Mouse (Mus musculus) gonadal fat pad, adult 2 months (tissue): ENCODE data around the gene Sipa1l3. TPM values are rescaled to one million over a fixed set of nuclear protein-coding genes. Genes with fewer than 3 reads are reported as not detected.

ENCODE experiments used
- DNase-seq: peaks from one replicate; pipeline ENCODE4 v3.0.0-alpha.2; 2012; ENCODE audit warnings: low read depth
- polyA plus RNA-seq: library from polyadenylated mRNA; depleted of rRNA; stranded (reverse); fragments of >200 nt; gene quantifications from 2 replicates; pipeline ENCODE4 v1.2.3, GENCODE M21; 2012

Sipa1l3 gene
- polyA plus RNA-seq, 1 experiment: 37.4 TPM

DNA sequence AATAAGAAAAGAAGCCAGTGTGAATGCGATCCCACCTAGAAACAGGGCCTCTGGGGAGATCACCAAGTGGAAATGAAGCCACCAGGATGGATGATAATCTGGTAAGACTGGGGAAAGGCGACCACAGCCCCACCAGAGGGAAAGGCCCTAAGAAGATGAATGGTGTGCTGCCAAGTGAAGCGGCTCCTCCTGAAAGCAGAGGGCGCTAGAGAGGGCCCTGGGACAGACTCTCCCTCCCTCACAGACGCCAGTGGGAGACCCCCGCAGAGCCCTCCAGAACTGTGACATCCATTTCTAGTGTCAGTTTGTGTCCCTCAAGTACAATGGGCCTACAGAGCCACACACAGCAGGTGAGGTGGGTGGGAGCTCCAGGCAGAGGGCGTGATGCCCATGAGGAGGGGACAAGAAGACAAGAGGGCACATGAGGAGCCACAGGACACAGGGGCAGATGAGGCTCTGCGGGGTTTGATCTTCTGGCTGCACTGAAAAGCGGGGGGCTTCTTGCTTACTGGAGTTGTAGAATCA lies 181.6 kb downstream of the Sipa1l3 start:
- no peak for DNase-seq

DNA sequence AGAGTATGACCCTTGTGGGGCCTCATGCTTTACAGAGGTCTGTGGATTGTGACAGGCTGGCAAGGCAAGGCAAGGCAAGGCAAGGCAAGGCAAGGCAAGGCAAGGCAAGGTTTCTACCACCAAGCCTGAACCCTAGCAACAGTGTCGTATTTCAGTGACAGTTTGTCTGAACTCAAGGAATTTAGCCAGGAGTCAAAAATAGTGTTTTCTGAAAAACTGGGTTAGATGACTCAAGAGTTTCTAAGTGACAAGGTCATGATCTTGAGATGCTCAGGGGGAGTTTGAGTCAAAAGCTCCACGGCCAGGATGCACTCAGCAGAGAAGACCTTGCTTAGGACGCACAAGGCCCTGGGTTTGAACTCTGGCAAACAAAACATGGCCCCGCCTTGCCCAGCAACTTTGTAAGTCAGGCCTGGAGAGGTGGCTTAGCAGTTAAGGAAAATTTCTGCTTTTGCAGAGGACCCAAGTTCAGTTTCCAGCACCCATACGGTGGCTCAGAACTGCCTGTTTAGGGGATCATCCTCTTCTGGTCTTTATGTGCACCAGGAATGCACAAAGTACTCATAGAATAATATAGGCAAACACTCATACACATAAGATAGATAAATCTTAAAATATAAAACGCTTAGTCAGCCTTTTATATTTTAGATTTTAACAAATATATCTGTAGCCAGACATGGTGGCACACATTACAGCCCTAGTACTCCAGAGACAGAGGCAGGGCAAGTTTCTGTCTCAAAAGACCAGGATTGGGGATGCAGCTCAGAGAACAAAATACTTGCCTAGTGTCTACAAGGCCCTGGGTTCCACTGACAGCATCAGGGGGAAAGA lies 182.4 kb downstream of the Sipa1l3 start:
- no peak for DNase-seq

DNA sequence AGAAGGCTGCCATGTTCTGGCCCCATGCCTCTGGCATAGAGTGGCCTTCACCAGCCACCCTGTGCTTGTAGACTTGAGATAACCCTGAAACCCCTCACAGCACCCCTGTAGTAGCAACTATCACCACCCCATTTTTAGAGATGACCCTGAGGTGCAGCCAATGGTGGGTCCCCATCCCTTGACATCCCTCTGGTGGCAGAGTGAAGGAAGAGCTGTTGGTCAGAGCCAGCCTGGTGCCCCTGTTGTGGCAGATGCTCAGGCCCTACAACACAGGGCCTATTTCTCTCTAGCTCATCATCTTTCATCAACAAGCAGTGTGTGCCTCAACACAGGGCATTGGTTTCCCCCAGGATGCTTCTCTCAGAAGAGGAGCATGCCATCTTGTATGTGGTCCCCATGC lies 183.2 kb downstream of the Sipa1l3 start:
- DNase-seq: no peak

DNA sequence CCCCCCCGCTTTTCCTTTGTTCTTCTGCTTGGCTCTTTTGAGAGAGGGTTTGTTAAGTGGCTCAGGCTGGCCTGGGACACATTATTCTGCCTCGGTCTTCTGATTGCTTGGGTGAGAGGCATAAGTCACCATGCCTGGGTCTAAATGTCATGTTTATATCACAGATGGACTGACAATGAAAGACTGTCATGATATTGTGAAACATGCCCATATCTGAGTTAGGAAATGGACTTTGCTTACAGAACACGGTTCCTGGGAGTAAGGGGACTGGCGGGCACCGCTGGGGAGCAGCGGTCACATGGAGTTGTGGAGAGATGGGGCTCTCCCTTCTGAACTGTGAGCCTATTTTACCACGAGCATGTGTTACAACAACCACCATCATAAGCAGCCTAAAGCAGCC lies 184.3 kb downstream of the Sipa1l3 start:
- no peak for DNase-seq

DNA sequence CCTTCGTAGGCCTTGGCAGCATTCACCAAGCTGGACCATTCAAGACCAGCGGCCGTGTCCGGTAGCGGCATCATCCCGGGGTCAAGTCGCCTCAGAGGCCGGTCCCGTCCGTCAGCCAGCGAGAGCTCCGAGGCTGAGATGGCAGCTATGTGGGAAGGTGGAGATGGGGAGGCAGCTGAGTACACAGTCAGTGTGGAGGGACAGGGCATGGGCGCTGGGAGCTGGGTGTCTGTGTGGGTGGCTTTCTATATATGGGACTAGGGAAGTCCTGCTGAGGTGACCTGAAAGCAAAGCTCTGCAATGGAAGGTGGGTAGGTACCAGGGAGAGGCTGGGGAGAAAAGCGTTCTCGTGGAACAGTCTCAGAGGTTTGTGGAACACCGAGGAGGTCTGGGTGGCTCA lies 189.5 kb downstream of the Sipa1l3 start:
- no peak for DNase-seq

DNA sequence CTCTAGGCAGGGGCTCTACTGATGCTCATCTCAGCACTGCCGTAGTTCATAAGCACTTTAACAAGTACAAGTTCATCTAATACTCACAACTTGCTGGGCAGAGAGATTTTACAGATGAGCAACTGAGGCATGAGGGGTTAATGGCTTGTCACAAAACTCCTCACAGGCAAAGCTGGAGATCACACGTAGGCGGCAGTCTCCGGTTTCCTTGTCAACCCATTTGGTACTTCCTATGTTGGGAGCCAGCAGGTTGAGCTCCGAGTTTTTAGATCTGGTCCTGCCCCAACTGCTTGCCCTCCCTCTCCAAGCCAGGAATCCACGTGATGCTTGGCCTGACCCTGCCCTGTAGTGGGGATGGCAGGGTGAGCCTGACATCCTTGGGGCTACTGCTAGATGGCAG lies 191.4 kb downstream of the Sipa1l3 start:
- no peak for DNase-seq

DNA sequence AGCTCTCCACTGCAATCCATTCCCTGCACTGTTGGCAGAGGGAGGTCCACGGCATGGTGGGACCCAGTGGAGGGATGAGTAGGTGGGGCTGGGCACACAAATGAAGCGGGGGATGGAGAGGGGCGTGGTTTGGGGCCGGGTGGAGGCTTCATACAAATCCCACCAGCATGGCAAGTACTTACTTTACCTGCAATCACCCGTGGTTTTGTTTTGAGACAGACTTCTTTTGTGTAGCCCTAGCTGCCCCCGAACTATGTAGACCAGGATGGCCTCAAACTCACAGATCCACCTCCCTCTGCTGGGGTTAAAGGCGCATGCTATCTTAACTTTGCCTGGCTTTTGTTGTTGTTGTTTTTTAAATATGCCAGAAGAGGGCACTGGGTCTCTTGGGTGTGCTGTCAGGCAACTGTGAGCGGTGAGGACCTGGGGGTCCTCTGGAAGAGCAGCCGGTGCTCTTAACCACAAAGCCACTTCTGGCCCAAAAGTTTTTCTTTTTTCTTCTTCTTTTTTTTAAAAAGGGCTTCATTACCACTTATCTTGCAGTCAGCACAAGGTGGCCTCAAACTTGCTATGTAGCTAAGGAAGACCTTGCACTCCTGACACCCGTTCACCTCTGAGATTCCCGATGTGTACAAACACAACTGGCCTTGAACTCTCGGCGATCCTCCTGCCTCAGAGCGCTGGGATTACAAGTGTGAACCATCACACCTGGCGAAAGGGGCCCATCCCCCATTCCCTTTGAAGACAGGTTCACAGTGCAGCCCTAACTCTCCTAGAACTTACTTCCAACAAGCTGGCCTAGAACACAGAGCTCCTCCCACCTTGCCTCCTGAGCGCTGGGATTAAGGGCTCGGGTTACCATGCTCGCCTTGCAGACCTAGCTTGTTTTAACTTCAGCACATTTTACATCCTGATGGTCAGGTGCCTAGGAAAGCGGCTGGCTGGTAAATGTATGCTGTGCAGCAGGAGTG lies 198.8 kb downstream of the Sipa1l3 start:
- DNase-seq: no peak

DNA sequence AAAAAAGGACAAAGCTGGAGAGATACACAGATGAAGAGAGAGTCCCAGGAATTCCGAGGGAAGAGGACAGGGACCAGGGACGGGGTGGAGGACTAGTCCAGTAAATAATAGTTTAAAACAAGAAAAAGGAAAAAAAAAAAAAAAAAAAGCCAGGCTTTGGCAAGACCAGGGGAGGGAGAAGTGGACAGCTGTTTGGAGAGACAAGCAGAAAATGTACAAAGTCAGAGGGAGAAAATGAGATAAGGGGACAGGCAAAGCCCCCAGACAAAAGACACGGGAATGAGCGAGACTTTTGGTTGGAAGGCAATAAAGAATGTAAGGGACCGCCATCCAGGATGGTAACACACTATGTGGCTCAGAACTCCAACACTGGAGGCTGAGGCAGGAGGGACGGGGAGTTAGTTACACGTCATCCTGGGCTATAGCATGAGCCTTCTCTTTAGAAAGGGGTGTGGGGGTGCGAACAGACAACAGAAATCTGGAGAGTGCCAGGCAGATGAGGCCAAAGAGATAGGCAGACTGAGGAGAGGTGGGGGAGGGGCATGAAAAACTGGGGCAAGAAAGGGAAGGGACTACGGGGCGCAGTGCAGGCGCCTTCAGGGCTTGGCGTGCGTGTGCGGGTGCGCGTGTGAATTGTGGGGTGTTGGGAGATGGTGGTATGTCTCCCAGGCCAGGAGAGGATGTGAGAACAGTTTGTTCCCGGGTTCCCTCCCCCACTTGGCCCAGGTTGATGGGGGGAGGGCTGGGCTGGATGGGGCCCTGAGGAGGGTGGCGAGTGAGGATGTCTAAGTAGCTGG lies 200.1 kb downstream of the Sipa1l3 start:
- DNase-seq: no peak

DNA sequence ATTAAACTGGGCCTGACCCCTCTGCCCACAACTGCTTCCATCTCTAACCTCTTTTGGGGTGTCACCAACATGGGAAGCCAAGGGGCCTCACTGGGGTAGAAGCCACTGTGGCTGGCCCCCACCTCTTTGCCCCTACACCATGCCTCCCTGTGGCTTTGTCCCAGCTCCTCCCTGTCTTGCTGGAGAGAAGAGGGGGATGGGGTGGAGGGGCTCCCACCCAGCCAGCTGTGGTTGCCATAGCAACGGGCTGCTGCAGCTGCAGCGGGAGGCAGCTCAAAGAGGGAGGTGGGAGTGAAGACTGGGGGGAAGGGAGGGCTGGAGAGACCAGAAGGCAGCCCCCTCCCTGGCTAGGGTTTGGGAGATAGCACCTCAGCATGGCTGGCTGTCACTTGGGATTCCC lies 200.9 kb downstream of the Sipa1l3 start:
- DNase-seq: no peak

DNA sequence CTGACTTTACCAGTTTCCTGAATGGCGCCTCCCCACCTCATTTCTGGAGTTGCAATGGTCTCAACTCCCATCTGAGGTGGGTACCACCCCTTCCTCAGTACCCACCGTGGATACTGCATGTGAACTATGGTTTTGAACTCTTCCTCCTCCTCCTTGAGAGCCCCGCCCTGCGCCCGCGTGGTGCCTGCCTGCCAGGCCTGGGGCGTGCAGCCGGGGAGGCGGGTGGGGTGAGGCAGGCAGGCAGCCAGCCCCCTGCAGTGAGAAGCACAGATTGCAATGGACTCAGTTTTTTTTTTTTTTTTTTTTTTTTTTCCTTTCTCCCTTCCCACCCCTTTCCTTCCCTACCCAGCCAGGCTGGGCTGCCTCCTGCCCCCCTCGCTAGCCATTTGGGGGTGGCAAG lies 201.5 kb downstream of the Sipa1l3 start:
- DNase-seq: no peak

DNA sequence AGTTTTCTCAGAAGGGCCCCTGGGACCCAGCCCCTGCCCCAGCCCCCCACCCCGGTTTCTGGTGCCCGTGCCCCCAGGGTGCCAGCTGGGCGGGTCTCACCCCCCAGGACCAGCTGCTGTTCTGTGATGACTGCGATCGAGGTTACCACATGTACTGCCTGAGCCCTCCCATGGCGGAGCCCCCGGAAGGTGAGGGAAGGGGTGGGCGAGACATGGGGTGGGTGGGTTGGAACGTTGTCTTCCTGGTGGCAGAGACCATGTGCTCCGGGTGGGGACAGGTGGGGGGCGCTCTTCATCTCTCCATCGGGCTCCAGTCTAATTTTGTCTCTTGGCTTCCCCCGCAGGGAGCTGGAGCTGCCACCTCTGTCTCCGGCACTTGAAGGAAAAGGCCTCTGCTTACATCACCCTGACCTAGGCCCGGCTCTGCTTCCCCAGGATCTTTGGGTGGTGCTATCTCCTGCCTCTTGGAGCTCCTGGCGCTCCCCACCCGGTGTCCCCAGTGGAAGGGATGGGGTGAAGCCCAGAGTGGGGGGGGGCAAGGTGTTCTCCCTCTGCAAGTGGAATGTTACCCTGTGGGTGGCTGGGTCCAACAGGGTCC lies 202.2 kb downstream of the Sipa1l3 start:
- DNase-seq: no peak

DNA sequence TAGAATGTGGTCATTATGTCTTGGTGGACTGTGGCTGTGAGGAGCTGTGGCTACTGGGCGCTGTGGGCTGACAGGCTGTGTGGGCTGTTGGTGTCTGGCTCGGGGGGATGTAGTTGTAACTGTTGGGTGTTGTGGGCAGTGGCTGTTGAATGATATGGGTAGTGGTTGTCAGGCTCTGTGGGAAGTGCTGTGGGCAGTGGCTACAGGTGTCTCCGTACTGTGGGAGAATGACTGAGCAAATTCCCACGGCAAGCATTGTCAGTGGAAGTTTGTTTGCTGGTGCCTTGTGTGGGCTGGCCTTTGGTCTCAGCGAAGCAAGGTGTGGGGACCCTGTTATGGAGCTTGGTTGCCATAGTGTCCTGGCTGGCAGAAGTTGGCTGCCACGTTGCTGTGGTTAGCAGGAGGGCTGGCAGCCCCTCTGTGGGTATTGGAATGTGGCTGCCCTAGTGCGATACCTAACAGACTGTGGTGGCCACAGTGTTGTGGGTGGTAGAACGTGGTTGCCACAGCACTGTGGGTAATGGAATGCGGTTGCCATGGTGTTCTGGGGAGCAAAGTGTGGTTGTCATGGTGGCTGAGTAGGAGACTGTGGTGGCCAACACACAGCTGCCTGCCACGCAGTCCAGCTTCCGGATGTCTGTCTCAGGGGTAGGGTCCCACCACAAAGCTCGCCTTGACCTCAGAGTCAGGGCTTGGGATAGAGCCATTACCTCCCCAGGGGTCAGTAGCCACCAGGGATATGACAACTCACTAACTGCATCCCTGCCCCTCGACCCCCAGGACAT lies 203.4 kb downstream of the Sipa1l3 start:
- no peak for DNase-seq

DNA sequence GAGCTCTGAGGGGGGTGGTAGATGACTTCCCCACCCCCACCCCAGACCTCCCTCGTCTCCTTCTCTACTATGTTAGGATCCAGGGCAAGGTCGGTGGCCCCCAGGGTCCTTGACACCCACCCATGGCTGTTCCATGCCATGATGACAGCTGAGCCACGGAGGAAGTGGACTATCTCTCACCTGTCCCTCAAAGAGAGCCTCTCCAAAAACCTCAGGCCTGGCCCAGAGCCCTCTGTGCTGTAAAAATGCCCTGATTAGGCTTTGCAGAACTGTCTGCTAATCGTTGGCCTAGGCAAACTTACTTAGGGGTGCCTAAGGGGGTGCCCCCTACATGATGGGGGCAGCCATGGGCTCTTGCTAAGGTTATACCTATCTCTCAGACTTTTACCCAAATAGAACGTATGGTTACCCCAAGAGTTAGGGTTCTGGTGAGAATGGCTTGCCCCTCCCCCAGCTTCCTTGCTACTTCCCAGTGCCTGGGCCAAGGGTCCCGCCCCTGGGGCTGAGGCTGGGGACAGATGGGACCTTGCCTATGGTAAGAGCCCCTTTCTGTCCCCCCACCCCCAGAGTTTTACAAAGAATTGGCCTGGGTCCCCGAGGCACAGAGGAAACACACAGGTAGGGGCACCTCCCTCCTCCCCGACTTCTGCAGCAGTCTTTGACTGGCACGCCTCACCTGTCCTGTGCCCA lies 204.7 kb downstream of the Sipa1l3 start:
- DNase-seq: no peak

DNA sequence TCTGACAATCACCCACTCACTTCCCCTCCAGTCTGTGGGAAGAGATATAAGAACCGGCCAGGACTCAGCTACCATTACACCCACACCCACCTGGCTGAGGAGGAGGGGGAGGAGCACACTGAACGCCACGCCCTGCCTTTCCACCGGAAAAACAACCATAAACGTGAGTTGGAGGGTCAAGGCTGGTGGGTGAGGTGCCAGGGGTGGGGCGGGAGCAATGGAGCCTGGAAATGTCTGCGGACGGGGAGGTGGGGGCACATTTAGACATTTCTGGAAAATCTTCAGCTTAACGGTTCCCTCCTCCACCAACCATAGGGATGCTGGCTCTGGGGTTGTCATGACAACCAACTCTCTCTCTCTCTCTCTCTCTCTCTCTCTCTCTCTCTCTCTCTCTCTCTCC lies 205.4 kb downstream of the Sipa1l3 start:
- DNase-seq: no peak

DNA sequence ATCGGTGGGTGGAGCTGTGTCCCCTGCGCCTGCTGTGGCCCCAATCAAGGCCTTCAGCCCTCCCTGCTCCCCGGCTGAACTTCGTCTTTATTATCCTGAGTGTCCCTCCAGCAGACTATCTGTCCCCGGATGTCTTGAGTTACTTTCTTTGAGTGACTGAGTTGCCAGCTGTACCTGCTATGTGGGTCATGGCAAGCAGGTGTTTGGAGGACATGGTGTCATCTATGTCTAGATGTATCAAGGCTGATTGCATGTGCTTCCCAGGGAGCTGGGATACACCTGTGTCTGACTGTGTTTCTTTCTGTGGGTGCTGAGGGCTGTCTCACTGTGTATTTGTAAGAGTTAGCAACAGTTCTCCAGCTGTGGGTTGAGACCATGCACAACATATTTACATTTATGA lies 208.7 kb downstream of the Sipa1l3 start:
- DNase-seq: no peak

DNA sequence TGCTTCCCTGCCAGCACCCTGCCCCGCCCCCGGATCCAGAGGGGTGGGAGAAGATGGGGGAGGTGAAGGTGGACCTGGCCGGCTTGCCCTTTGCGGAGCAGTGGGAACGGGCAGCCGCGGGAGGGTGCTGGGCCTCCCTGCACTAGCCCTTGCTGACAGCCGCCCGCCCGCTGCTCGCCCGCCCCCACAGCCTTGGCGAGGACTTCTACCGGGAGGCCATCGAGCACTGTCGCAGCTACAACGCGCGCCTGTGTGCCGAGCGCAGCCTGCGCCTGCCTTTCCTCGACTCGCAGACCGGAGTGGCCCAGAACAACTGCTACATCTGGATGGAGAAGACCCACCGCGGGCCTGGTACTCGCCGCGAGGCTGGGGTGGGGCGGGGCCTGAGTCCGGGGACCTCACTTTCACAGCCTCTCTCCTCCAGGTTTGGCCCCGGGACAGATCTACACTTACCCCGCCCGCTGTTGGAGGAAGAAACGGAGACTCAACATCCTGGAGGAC lies 209.2 kb downstream of the Sipa1l3 start:
- DNase-seq: no peak

DNA sequence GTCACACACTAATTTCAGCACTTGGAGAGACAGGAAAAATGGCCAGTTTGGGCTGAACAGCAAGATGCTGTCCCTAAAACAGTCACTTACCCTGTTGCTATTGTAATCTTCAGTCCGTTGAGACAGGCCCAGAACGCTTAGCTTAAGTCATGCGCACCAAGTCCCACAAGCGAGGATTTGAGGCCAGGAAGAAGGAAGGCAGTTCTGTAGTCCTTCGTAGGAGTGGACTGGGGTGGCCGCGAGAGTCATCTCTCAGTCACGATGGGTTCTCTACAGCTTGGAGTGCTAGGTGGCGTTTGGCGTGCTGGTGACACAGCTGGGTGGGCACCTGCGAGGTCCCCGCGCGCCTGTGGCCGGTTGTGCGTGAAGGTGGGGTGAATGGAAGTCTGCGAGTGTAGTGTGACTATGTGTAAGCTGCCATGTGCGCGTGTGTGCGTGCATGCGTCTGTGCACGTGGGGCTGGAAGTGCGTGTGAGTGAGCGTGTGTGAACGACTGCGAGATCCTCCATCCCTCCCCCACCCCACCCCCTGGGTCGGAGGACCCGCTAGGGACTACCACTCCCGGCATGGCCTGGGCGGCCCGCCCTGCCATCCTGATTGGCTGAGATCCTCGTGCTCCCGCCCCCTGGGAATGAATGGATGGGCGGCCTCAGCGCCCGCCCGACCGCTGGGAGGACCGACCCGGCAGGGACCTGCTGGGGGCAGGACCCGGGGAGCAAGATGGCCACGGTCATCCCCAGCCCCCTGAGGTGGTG lies 210.9 kb downstream of the Sipa1l3 start:
- DNase-seq: no peak

DNA sequence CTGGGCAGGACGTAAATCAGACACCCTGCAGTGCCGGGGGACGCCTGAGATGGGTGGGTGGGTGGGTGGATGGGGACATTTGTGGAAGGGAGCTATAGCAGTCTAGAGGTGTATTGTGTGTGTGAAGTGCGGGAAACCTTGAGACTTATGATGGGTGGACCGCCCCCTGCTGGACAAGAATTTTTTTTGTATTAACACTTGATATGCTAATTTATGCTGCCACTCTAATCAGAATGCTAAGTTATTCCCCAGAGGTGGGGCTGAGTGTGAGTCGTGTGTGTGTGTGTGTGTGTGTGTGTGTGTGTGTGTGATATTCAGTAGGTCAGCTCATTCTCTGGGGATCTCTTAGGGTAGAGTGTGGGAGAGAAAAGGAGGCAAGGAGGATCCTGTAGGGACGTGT lies 211.8 kb downstream of the Sipa1l3 start:
- DNase-seq: no peak

DNA sequence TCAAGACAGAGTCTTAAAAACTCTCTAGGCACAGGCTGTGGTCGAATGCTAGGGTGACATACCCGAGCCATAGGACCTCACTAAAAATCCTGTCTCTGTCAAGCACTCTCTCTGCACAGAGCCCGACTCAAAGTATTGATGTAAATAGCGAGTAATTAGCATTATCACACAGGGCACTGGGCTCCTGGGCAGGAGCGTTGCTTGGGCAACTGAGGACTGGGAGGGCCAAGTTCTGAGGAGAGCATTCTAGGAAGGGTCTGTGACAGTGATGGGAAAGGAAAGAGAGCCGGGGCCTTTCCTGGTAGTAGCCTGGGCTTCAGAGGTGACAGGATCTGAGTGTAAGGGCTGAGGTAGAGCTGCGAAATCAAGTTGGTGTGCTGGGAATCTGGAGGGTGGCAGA lies 212.3 kb downstream of the Sipa1l3 start:
- DNase-seq: no peak
